Mouse (Mus musculus): ENCODE data around the gene Rrm1. TPM values are rescaled to one million over a fixed set of nuclear protein-coding genes. Genes with fewer than 3 reads are reported as not detected.

Gene Rrm1
- polyA plus RNA-seq (2014; fragmentation: Illumina TruSeq; extraction: RNeasy Lipid Tissue Mini Kit (QIAGEN cat#74804); ENCODE audit: low read depth, low replicate concordance): 22.6 TPM

GRCm38 (mm10) chr7:102441657-102442391 lies at the start of gene Rrm1:
Rrm1 (plus strand) TSS chr7:102441695.

GRCm38 (mm10) chr7:102481579-102481978 lies 40.1 kb downstream of the Rrm1 start, which contains the start of gene Olfr543:
Olfr543 (minus strand) TSS chr7:102481679.

GRCm38 (mm10) chr7:102488161-102488560 lies 46.7 kb downstream of the Rrm1 start, which contains the start of gene Olfr544:
Olfr544 (minus strand) TSS chr7:102488313.

GRCm38 (mm10) chr7:102499473-102499872 lies 58.0 kb downstream of the Rrm1 start, which contains the start of gene Olfr545:
Olfr545 (minus strand) TSS chr7:102499573.

Other genes with a start within 250 kb of the Rrm1 start
- gene Nup98, start 231.5 kb upstream of the Rrm1 start, polyA plus RNA-seq (2014; fragmentation: Illumina TruSeq; extraction: RNeasy Lipid Tissue Mini Kit (QIAGEN cat#74804); ENCODE audit: low read depth, low replicate concordance): 33.4 TPM
- gene Pgap2, start 231.5 kb upstream of the Rrm1 start, polyA plus RNA-seq (2014; fragmentation: Illumina TruSeq; extraction: RNeasy Lipid Tissue Mini Kit (QIAGEN cat#74804); ENCODE audit: low read depth, low replicate concordance): 25.3 TPM
- 1.2 TPM for gene Rhog, start 185.6 kb upstream of the Rrm1 start, polyA plus RNA-seq (2014; fragmentation: Illumina TruSeq; extraction: RNeasy Lipid Tissue Mini Kit (QIAGEN cat#74804); ENCODE audit: low read depth, low replicate concordance)
- gene Stim1, start 173.9 kb upstream of the Rrm1 start, polyA plus RNA-seq (2014; fragmentation: Illumina TruSeq; extraction: RNeasy Lipid Tissue Mini Kit (QIAGEN cat#74804); ENCODE audit: low read depth, low replicate concordance): 5.1 TPM
- gene Olfr543, start 40.0 kb downstream of the Rrm1 start, polyA plus RNA-seq (2014; fragmentation: Illumina TruSeq; extraction: RNeasy Lipid Tissue Mini Kit (QIAGEN cat#74804); ENCODE audit: low read depth, low replicate concordance): not detected
- not detected for gene Olfr544, start 46.6 kb downstream of the Rrm1 start, polyA plus RNA-seq (2014; fragmentation: Illumina TruSeq; extraction: RNeasy Lipid Tissue Mini Kit (QIAGEN cat#74804); ENCODE audit: low read depth, low replicate concordance)
- not detected for gene Olfr545, start 57.9 kb downstream of the Rrm1 start, polyA plus RNA-seq (2014; fragmentation: Illumina TruSeq; extraction: RNeasy Lipid Tissue Mini Kit (QIAGEN cat#74804); ENCODE audit: low read depth, low replicate concordance)
- gene Olfr547, start 93.1 kb downstream of the Rrm1 start, polyA plus RNA-seq (2014; fragmentation: Illumina TruSeq; extraction: RNeasy Lipid Tissue Mini Kit (QIAGEN cat#74804); ENCODE audit: low read depth, low replicate concordance): not detected
- gene Olfr548-ps1, start 99.2 kb downstream of the Rrm1 start, polyA plus RNA-seq (2014; fragmentation: Illumina TruSeq; extraction: RNeasy Lipid Tissue Mini Kit (QIAGEN cat#74804); ENCODE audit: low read depth, low replicate concordance): not detected
- not detected for gene Olfr549, start 108.2 kb downstream of the Rrm1 start, polyA plus RNA-seq (2014; fragmentation: Illumina TruSeq; extraction: RNeasy Lipid Tissue Mini Kit (QIAGEN cat#74804); ENCODE audit: low read depth, low replicate concordance)
- 8.2 TPM for gene Trim21, start 123.8 kb downstream of the Rrm1 start, polyA plus RNA-seq (2014; fragmentation: Illumina TruSeq; extraction: RNeasy Lipid Tissue Mini Kit (QIAGEN cat#74804); ENCODE audit: low read depth, low replicate concordance)
- gene Olfr550, start 129.7 kb downstream of the Rrm1 start, polyA plus RNA-seq (2014; fragmentation: Illumina TruSeq; extraction: RNeasy Lipid Tissue Mini Kit (QIAGEN cat#74804); ENCODE audit: low read depth, low replicate concordance): not detected
- gene Olfr551, start 150.2 kb downstream of the Rrm1 start, polyA plus RNA-seq (2014; fragmentation: Illumina TruSeq; extraction: RNeasy Lipid Tissue Mini Kit (QIAGEN cat#74804); ENCODE audit: low read depth, low replicate concordance): not detected
- not detected for gene Olfr552, start 156.1 kb downstream of the Rrm1 start, polyA plus RNA-seq (2014; fragmentation: Illumina TruSeq; extraction: RNeasy Lipid Tissue Mini Kit (QIAGEN cat#74804); ENCODE audit: low read depth, low replicate concordance)
- gene Olfr553, start 176.5 kb downstream of the Rrm1 start, polyA plus RNA-seq (2014; fragmentation: Illumina TruSeq; extraction: RNeasy Lipid Tissue Mini Kit (QIAGEN cat#74804); ENCODE audit: low read depth, low replicate concordance): not detected
- gene Olfr554, start 196.7 kb downstream of the Rrm1 start, polyA plus RNA-seq (2014; fragmentation: Illumina TruSeq; extraction: RNeasy Lipid Tissue Mini Kit (QIAGEN cat#74804); ENCODE audit: low read depth, low replicate concordance): not detected
- not detected for gene Olfr555, start 217.1 kb downstream of the Rrm1 start, polyA plus RNA-seq (2014; fragmentation: Illumina TruSeq; extraction: RNeasy Lipid Tissue Mini Kit (QIAGEN cat#74804); ENCODE audit: low read depth, low replicate concordance)
- gene Olfr556, start 223.2 kb downstream of the Rrm1 start, polyA plus RNA-seq (2014; fragmentation: Illumina TruSeq; extraction: RNeasy Lipid Tissue Mini Kit (QIAGEN cat#74804); ENCODE audit: low read depth, low replicate concordance): not detected
- 5.0 TPM for gene Trim68, start 245.6 kb downstream of the Rrm1 start, polyA plus RNA-seq (2014; fragmentation: Illumina TruSeq; extraction: RNeasy Lipid Tissue Mini Kit (QIAGEN cat#74804); ENCODE audit: low read depth, low replicate concordance)

All from kidney, adult 10 weeks (tissue).